Mouse (Mus musculus): ENCODE measurements around the gene Unc13d.
A peak's percentile ranks its signal among the peaks of the same experiment; 100 is the strongest.
"Not testable (repeated sequence)": the region's sequence is repeated elsewhere in the genome, so short reads cannot be mapped to it uniquely, and the experiment has no call there.

Gene Unc13d

GRCm38 (mm10) chr11:116100385-116100784 is 22.6 kb upstream of the Unc13d start:
- DNase-seq (ENCODE audit: low spot score in 2 of 2): no peak

GRCm38 (mm10) chr11:116099462-116099861 is 21.7 kb upstream of the Unc13d start:
- no peak for DNase-seq (ENCODE audit: low spot score in 2 of 2)

GRCm38 (mm10) chr11:116098711-116099460 is 21.1 kb upstream of the Unc13d start:
- no peak for DNase-seq (ENCODE audit: low spot score in 2 of 2)

- DNase-seq (ENCODE audit: low spot score in 2 of 2): peak; percentile 35 to 51
Measured at GRCm38 (mm10) chr11:116096213-116097108, 18.7 kb upstream of the Unc13d start.

GRCm38 (mm10) chr11:116095573-116095972 is 17.8 kb upstream of the Unc13d start:
- DNase-seq (ENCODE audit: low spot score in 2 of 2): no peak

- DNase-seq (ENCODE audit: low spot score in 2 of 2): no peak
Measured at GRCm38 (mm10) chr11:116093771-116094565, 16.2 kb upstream of the Unc13d start.

- DNase-seq (ENCODE audit: low spot score in 2 of 2): not testable (repeated sequence)
Measured at GRCm38 (mm10) chr11:116092959-116093358, 15.2 kb upstream of the Unc13d start.

- DNase-seq (ENCODE audit: low spot score in 2 of 2): no peak
Measured at GRCm38 (mm10) chr11:116091591-116091990, 13.8 kb upstream of the Unc13d start.

- DNase-seq (ENCODE audit: low spot score in 2 of 2): no peak
Measured at GRCm38 (mm10) chr11:116089545-116089944, 11.8 kb upstream of the Unc13d start.

- no peak for DNase-seq (ENCODE audit: low spot score in 2 of 2)
Measured at GRCm38 (mm10) chr11:116088741-116089394, 11.1 kb upstream of the Unc13d start.

GRCm38 (mm10) chr11:116088188-116088587 is 10.4 kb upstream of the Unc13d start:
- no peak for DNase-seq (ENCODE audit: low spot score in 2 of 2)

- peak; percentile 81 to 85 for DNase-seq (ENCODE audit: low spot score in 2 of 2)
Measured at GRCm38 (mm10) chr11:116087194-116088130, 9.7 kb upstream of the Unc13d start.

- peak; percentile 97 to 98 for DNase-seq (ENCODE audit: low spot score in 2 of 2)
Measured at GRCm38 (mm10) chr11:116086258-116087193, 8.8 kb upstream of the Unc13d start, which contains the start of gene Wbp2. Gene Wbp2, minus strand, starts transcription at chr11:116086995.

GRCm38 (mm10) chr11:116084166-116084565 is 6.4 kb upstream of the Unc13d start:
- no peak for DNase-seq (ENCODE audit: low spot score in 2 of 2)

- DNase-seq (ENCODE audit: low spot score in 2 of 2): no peak
Measured at GRCm38 (mm10) chr11:116083096-116083672, 5.4 kb upstream of the Unc13d start.

GRCm38 (mm10) chr11:116081081-116081480 is 3.3 kb upstream of the Unc13d start:
- DNase-seq (ENCODE audit: low spot score in 2 of 2): peak; percentile 51 to 78

GRCm38 (mm10) chr11:116079511-116079910 is 1.8 kb upstream of the Unc13d start:
- DNase-seq (ENCODE audit: low spot score in 2 of 2): no peak

GRCm38 (mm10) chr11:116078676-116079320 is 1.0 kb upstream of the Unc13d start:
- no peak for DNase-seq (ENCODE audit: low spot score in 2 of 2)
